Mouse (Mus musculus) hindbrain, postnatal 0 days (tissue): Measurements from ENCODE around the gene Amot. TPM values are rescaled to one million over a fixed set of nuclear protein-coding genes. Genes with fewer than 3 reads are reported as not detected.

Experiments
- ATAC-seq: fragments of 200-750 bp; cut with Nextera tagmentation; 2 replicates; pipeline ENCODE4 v1.8.0; 2017; ENCODE audit warnings: mild to moderate bottlenecking, moderate TSS enrichment, moderate library complexity
- DNase-seq: peaks from one replicate; pipeline ENCODE4 v3.0.0-alpha.2; 2015; ENCODE audit warnings: low spot score
- H3K27ac ChIP-seq: fragments of 300-500 bp; sonication (generic); 2 replicates; pipeline ENCODE4 v1.5.1; 2014; ENCODE audit warnings: mild to moderate bottlenecking
- H3K27me3 ChIP-seq: fragments of 300-500 bp; sonication (generic); 2 replicates; pipeline ENCODE4 v1.6.1; 2014; ENCODE audit warnings: low read length, mixed read lengths; ENCODE audit not compliant: insufficient read depth
- H3K36me3 ChIP-seq: fragments of 300-500 bp; sonication (generic); 2 replicates; pipeline ENCODE4 v1.6.1; 2014; ENCODE audit warnings: low read length, mixed read lengths; ENCODE audit not compliant: insufficient read depth
- H3K4me1 ChIP-seq: fragments of 300-500 bp; sonication (generic); 2 replicates; pipeline ENCODE4 v1.6.1; 2014; ENCODE audit warnings: antibody characterized with exemption, low read length, mixed read lengths; ENCODE audit not compliant: insufficient read depth
- H3K4me2 ChIP-seq: fragments of 300-500 bp; sonication (generic); 2 replicates; pipeline ENCODE4 v1.6.1; 2014; ENCODE audit warnings: low read depth, mild to moderate bottlenecking, low read length, moderate library complexity, mixed read lengths
- H3K4me3 ChIP-seq: fragments of 300-500 bp; sonication (generic); 2 replicates; pipeline ENCODE4 v1.5.1; 2014; ENCODE audit warnings: low read length
- H3K9ac ChIP-seq: fragments of 300-500 bp; sonication (generic); replicated peaks from 2 replicates; pipeline ENCODE4 v1.6.1; 2014; ENCODE audit warnings: mild to moderate bottlenecking, low read length, moderate library complexity, mixed read lengths
- H3K9me3 ChIP-seq: fragments of 300-500 bp; sonication (generic); 2 replicates; pipeline ENCODE4 v1.6.1; 2016; ENCODE audit warnings: low read length, mixed read lengths
- CTCF ChIP-seq: IDR thresholded peaks from 2 replicates; pipeline ENCODE4 v1.5.1; 2016; ENCODE audit warnings: antibody characterized with exemption, control low read depth, low read depth
- WGBS: fragments of 180-500 bp; shearing (Covaris S2); extraction: QIAGEN DNeasy Blood & Tissue Kit; methylation state at CpG from one replicate; pipeline ENCODE4 v1.1.7; 2014; 5-methylcytosine and 5-hydroxymethylcytosine counted together
- polyA plus RNA-seq: library from polyadenylated mRNA; unstranded; fragments of >200 nt; fragmentation: Nextera tagmentation; extraction: Ambion mirVana; gene quantifications from 2 replicates; pipeline ENCODE4 v1.2.1, GENCODE M21; 2015
- total RNA-seq: library from RNA; depleted of rRNA; stranded (reverse); fragments of >200 nt; gene quantifications from 2 replicates; pipeline ENCODE4 v1.2.3, GENCODE M21; 2014

The Amot gene
- total and polyA plus RNA-seq, 2 experiments from 2014 or later: 9.4 to 29.8 TPM

DNA sequence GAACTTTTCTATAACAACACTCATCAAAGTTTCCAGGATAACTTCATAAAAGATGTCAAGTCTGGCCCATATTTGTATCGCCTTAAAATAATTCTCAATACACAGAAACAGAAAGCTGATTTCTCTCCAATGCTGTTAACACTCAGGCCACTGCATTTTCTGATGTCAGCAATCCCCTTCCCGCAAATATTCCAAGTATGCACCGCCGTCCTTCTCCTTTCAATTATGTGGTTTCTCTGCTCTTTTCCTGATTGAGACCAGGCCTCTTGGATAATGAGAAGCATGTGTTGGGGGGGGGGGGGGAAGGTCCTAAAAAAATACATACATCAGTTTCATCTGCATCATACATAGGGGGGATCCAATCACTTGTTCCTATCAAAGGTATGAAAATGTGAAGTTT, 6.3 kb downstream of the Amot start:
- no peaks in the 10 kb centered on the region for H3K4me1 ChIP-seq
- no peak overlapping the region for H3K9ac ChIP-seq
- no peaks in the 10 kb centered on the region for H3K36me3 ChIP-seq
- no peak for TF ChIP-seq CTCF
- no peaks in the 10 kb centered on the region for H3K27me3 ChIP-seq
- WGBS: 72% methylated on average over 4 of the region's 4 CpGs
- DNase-seq: no peak
- H3K9me3 ChIP-seq: no peaks in the 10 kb centered on the region
- H3K4me2 ChIP-seq: no peak overlapping the region
- no peak overlapping the region for H3K27ac ChIP-seq
- no peak overlapping the region for H3K4me3 ChIP-seq
- no peak for ATAC-seq

DNA sequence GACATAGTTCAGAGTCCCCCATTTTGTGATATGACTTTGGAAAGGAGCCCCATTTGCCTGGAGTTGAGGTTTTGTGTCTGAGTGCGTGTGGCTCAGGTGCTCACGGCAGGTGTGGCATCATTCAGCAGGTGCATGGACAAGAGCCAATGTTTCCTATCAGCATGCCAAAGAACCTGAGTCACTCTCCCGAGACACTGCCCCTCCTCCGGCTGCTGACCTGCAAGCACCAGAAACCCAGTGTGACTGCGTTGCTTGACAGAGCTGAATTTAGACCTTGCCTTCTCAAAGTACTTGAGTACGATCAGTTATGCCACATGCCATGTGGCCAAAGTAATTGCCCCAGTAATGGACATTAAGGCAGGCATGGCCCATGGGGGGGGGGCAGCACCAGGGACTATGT, 7.5 kb downstream of the Amot start:
- Histone ChIP-seq H3K27me3 (no peaks in the 10 kb centered on the region), H3K9ac (no peak overlapping the region), H3K4me2 (no peak overlapping the region), H3K36me3 (no peaks in the 10 kb centered on the region), H3K27ac (no peak overlapping the region), H3K4me1 (no peaks in the 10 kb centered on the region), H3K9me3 (no peaks in the 10 kb centered on the region), H3K4me3 (no peak overlapping the region)
- DNase-seq (no peak), ATAC-seq (no peak)
- 92% methylated on average over 6 of the region's 6 CpGs for WGBS
- no peak for TF ChIP-seq CTCF

DNA sequence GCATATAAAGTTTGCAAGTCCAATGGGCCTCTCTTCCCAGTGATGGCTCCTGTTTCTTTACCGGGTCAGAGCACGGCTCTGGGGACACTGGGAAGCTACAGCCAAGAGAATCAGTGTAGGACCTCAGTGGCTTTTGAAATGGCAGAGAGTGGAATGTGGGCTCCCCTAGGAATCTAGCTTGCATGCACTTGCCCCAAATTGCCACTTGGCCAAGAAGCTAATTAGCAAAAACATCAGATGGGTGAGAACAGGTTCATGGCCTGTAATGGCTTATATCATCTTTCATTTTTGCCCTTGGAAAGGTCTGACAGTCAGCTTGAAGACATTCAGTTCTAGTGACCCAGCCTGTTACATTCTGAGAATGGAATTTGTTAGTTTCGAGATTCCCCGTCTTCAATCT, 9.6 kb downstream of the Amot start:
- no peak for TF ChIP-seq CTCF
- H3K27me3 ChIP-seq: no peaks in the 10 kb centered on the region
- WGBS: 86% methylated on average over 4 of the region's 4 CpGs
- DNase-seq (no peak), ATAC-seq (no peak)
- no peak overlapping the region for H3K27ac ChIP-seq
- H3K4me1 ChIP-seq: no peaks in the 10 kb centered on the region
- H3K4me2 ChIP-seq: no peak overlapping the region
- H3K36me3 ChIP-seq: no peaks in the 10 kb centered on the region
- no peak overlapping the region for H3K9ac ChIP-seq
- H3K9me3 ChIP-seq: no peaks in the 10 kb centered on the region
- H3K4me3 ChIP-seq: no peak overlapping the region

DNA sequence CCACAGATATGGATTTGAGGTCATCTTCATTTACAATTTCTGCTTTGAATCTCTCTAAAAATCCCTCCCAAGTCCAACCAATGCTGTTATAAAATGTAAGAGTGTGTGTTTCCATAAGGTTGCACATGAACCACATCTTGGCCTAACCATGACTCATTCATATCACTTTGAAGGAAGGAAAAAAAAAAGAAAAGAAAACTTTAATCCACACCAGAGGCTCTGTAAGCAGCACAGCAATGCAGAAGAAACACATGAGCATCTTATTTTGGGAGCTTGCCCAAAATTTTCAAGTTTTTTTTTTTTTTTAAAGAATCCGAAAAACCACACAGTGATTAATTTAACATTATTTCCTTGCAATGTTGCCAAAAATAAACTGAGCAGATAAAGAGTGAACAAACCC, 14.2 kb downstream of the Amot start:
- WGBS: 69% methylated on average over 1 of the region's 1 CpGs
- H3K4me3 ChIP-seq: no peak overlapping the region
- no peak overlapping the region for H3K9ac ChIP-seq

DNA sequence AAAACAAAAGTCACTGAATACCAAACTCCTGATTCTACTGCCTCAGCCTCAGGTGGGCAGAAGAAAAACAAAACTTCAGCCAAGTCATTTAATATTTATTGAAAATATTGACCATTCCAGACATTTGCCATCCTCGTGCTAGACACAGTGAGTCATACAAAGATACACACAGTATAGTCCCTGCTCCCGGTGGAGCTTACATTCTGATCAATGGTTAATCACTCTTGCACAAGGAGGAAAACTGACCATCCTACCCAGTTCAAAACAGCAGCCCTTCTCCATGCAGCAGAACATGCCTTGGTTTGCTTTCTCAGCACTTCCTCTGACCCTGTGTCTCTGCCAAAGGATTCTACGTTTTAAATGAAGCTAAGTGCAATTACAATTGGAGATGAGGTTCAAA, 14.6 kb downstream of the Amot start:
- no peaks in the 10 kb centered on the region for H3K4me1 ChIP-seq
- ATAC-seq (no peak), DNase-seq (no peak)
- H3K27ac ChIP-seq: no peak overlapping the region
- TF ChIP-seq CTCF: no peak
- no peaks in the 10 kb centered on the region for H3K27me3 ChIP-seq
- H3K9me3 ChIP-seq: no peaks in the 10 kb centered on the region
- no peak overlapping the region for H3K4me3 ChIP-seq
- H3K9ac ChIP-seq: no peak overlapping the region
- H3K36me3 ChIP-seq: no peaks in the 10 kb centered on the region
- WGBS: 81% methylated on average over 3 of the region's 3 CpGs
- no peak overlapping the region for H3K4me2 ChIP-seq

More for the DNA sequence above, 14.2 kb downstream of the Amot start:
- Histone ChIP-seq H3K36me3 (no peaks in the 10 kb centered on the region), H3K4me1 (no peaks in the 10 kb centered on the region), H3K27ac (no peak overlapping the region), H3K4me2 (no peak overlapping the region), H3K27me3 (no peaks in the 10 kb centered on the region), H3K9me3 (no peaks in the 10 kb centered on the region)
- no peak for ATAC-seq
- TF ChIP-seq CTCF: no peak
- DNase-seq: no peak

DNA sequence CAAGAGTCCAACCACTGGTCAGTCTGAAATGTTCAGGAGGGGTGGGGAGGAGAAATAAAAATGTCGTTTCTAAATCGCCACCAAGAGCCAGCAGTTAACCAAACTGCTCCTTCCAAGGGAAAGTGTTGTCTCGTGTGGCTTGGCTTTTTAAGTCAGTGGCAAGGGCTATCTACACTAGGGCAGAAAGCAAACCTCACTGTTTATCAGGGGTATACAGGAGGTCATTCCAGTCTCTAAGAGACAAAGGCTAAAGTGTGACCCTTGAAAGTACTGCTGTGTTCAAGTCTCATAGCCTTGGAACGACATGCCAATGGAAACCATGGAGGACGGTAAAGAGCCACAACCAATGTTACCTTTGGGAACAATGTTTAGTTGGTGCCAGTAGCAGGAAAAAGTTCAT, 15.0 kb downstream of the Amot start:
- Histone ChIP-seq H3K9me3 (no peaks in the 10 kb centered on the region), H3K4me2 (no peak overlapping the region), H3K36me3 (no peaks in the 10 kb centered on the region), H3K9ac (no peak overlapping the region), H3K27me3 (no peaks in the 10 kb centered on the region), H3K27ac (no peak overlapping the region), H3K4me1 (no peaks in the 10 kb centered on the region), H3K4me3 (no peak overlapping the region)
- no peak for ATAC-seq
- WGBS: 86% methylated on average over 5 of the region's 5 CpGs
- DNase-seq: no peak
- no peak for TF ChIP-seq CTCF

DNA sequence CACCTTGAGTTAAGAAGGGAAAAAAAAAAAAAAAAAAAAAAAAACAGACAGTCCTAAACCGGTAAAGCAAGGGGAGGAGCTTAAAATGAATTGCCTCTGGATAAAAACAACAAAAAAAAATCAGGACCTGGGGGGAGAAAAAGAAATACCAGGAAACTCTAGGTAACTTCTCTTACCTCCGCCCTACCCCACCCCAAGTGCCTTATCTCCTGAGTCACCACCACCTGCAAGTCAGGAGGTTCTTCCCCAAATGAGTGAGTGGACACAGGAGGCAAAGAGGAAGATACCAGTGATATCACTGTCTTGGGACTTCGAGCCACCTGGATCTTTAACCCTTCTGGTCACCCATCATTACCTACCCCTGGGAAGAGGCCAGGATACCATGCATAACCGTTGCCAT, 19.5 kb downstream of the Amot start:
- DNase-seq: no peak
- Histone ChIP-seq H3K36me3 (no peaks in the 10 kb centered on the region), H3K9me3 (no peaks in the 10 kb centered on the region), H3K4me3 (no peak overlapping the region), H3K4me1 (no peaks in the 10 kb centered on the region), H3K27ac (no peak overlapping the region), H3K4me2 (no peak overlapping the region), H3K27me3 (no peaks in the 10 kb centered on the region), H3K9ac (no peak overlapping the region)
- TF ChIP-seq CTCF: no peak
- WGBS: 70% methylated on average over 4 of the region's 4 CpGs
- no peak for ATAC-seq
